Mouse (Mus musculus): ENCODE data around the gene Agmat. TPM values are rescaled to one million over a fixed set of nuclear protein-coding genes. Genes with fewer than 3 reads are reported as not detected.

The Agmat gene
- polyA plus RNA-seq, 1 experiment from 2014 or later = 1.4 TPM

GRCm38 (mm10) chr4:141735206-141735560 is 11.3 kb upstream of the Agmat start:
- Histone ChIP-seq H3K36me3 (ENCODE audit: control insufficient read depth, insufficient read depth, low read length) (no peaks in the 10 kb centered on the region), H3K27me3 (ENCODE audit: control insufficient read depth, insufficient read depth, low read length) (no peaks in the 10 kb centered on the region), H3K4me1 (ENCODE audit: control insufficient read depth in 2 of 2, insufficient read depth in 2 of 2, low read length in 2 of 2) (peaks cover 2 to 3% of the 10 kb centered on the region in 2 experiments; a peak in 2 of 4 replicates), H3K4me2 (ENCODE audit: low read length) (peak overlapping the region; percentile 73), H3K9ac (ENCODE audit: low read length) (no peak overlapping the region), H3K27ac (replicated peaks in 1 of 2; ENCODE audit: control insufficient read depth in 1 of 2, insufficient read depth in 1 of 2, low read depth in 2 of 2, low read length in 2 of 2) (no peak overlapping the region), H3K9me3 (ENCODE audit: control insufficient read depth, low read length) (no peaks in the 10 kb centered on the region), H3K4me3 (ENCODE audit: control insufficient read depth in 1 of 2, insufficient read depth in 1 of 2, low read depth in 1 of 2, low read length in 2 of 2) (peak overlapping the region; percentile 1 to 35; a peak in 3 of 4 replicates)
- 24% methylated on average over 9 of the region's 9 CpGs for WGBS
- ATAC-seq (ENCODE audit: insufficient number of reproducible peaks, insufficient read depth, low FRiP score, low read depth) = no peak

GRCm38 (mm10) chr4:141736856-141737255 is 9.6 kb upstream of the Agmat start:
- Histone ChIP-seq H3K36me3 (ENCODE audit: control insufficient read depth, insufficient read depth, low read length) (no peaks in the 10 kb centered on the region), H3K4me3 (ENCODE audit: control insufficient read depth in 1 of 2, insufficient read depth in 1 of 2, low read depth in 1 of 2, low read length in 2 of 2) (no peak overlapping the region), H3K27ac (replicated peaks in 1 of 2; ENCODE audit: control insufficient read depth in 1 of 2, insufficient read depth in 1 of 2, low read depth in 2 of 2, low read length in 2 of 2) (no peak overlapping the region), H3K27me3 (ENCODE audit: control insufficient read depth, insufficient read depth, low read length) (no peaks in the 10 kb centered on the region), H3K4me1 (ENCODE audit: control insufficient read depth in 2 of 2, insufficient read depth in 2 of 2, low read length in 2 of 2) (peaks cover 4 to 7% of the 10 kb centered on the region in 2 experiments; a peak in 3 of 4 replicates), H3K4me2 (ENCODE audit: low read length) (no peak overlapping the region), H3K9me3 (ENCODE audit: control insufficient read depth, low read length) (no peaks in the 10 kb centered on the region), H3K9ac (ENCODE audit: low read length) (no peak overlapping the region)
- WGBS = 73% methylated on average over 4 of the region's 4 CpGs
- no peak for ATAC-seq (ENCODE audit: insufficient number of reproducible peaks, insufficient read depth, low FRiP score, low read depth)

GRCm38 (mm10) chr4:141738015-141738414 is 8.5 kb upstream of the Agmat start:
- Histone ChIP-seq H3K9me3 (ENCODE audit: control insufficient read depth, low read length) (no peaks in the 10 kb centered on the region), H3K4me2 (ENCODE audit: low read length) (no peak overlapping the region), H3K4me1 (ENCODE audit: control insufficient read depth in 2 of 2, insufficient read depth in 2 of 2, low read length in 2 of 2) (peaks cover 10 to 13% of the 10 kb centered on the region in 2 experiments), H3K9ac (ENCODE audit: low read length) (no peak overlapping the region), H3K27ac (replicated peaks in 1 of 2; ENCODE audit: control insufficient read depth in 1 of 2, insufficient read depth in 1 of 2, low read depth in 2 of 2, low read length in 2 of 2) (no peak overlapping the region), H3K4me3 (ENCODE audit: control insufficient read depth in 1 of 2, insufficient read depth in 1 of 2, low read depth in 1 of 2, low read length in 2 of 2) (no peak overlapping the region), H3K36me3 (ENCODE audit: control insufficient read depth, insufficient read depth, low read length) (no peaks in the 10 kb centered on the region), H3K27me3 (ENCODE audit: control insufficient read depth, insufficient read depth, low read length) (no peaks in the 10 kb centered on the region)
- WGBS = 64% methylated on average over 8 of the region's 8 CpGs
- no peak for ATAC-seq (ENCODE audit: insufficient number of reproducible peaks, insufficient read depth, low FRiP score, low read depth)

- 0 out of 2 replicates have a peak overlapping the region, but pooled peaks have one; percentile 47 for H3K9ac ChIP-seq (ENCODE audit: low read length)
These were observed 4.6 kb upstream of the Agmat start for GRCm38 (mm10) chr4:141741856-141742255.

GRCm38 (mm10) chr4:141742381-141742780 is 4.1 kb upstream of the Agmat start:
- H3K36me3 ChIP-seq (ENCODE audit: control insufficient read depth, insufficient read depth, low read length) = no peaks in the 10 kb centered on the region
- no peaks in the 10 kb centered on the region for H3K9me3 ChIP-seq (ENCODE audit: control insufficient read depth, low read length)
- no peak overlapping the region for H3K4me2 ChIP-seq (ENCODE audit: low read length)
- H3K9ac ChIP-seq (ENCODE audit: low read length) = 0 out of 2 replicates have a peak overlapping the region, but pooled peaks have one; percentile 47
- no peak for ATAC-seq (ENCODE audit: insufficient number of reproducible peaks, insufficient read depth, low FRiP score, low read depth)
- no peaks in the 10 kb centered on the region for H3K27me3 ChIP-seq (ENCODE audit: control insufficient read depth, insufficient read depth, low read length)
- H3K4me1 ChIP-seq (ENCODE audit: control insufficient read depth in 2 of 2, insufficient read depth in 2 of 2, low read length in 2 of 2) = peaks cover 7 to 11% of the 10 kb centered on the region in 2 experiments
- no peak overlapping the region for H3K4me3 ChIP-seq (ENCODE audit: control insufficient read depth in 1 of 2, insufficient read depth in 1 of 2, low read depth in 1 of 2, low read length in 2 of 2)
- peak overlapping the region; percentile 60 to 70 for H3K27ac ChIP-seq (replicated peaks in 1 of 2; ENCODE audit: control insufficient read depth in 1 of 2, insufficient read depth in 1 of 2, low read depth in 2 of 2, low read length in 2 of 2)
- WGBS = 65% methylated on average over 4 of the region's 4 CpGs

More at GRCm38 (mm10) chr4:141741856-141742255, 4.6 kb upstream of the Agmat start:
- 14% methylated on average over 9 of the region's 9 CpGs for WGBS
- peak; percentile 35; the same call in 1 of the 2 replicates for ATAC-seq (ENCODE audit: insufficient number of reproducible peaks, insufficient read depth, low FRiP score, low read depth)
- Histone ChIP-seq H3K36me3 (ENCODE audit: control insufficient read depth, insufficient read depth, low read length) (no peaks in the 10 kb centered on the region), H3K9me3 (ENCODE audit: control insufficient read depth, low read length) (no peaks in the 10 kb centered on the region), H3K27me3 (ENCODE audit: control insufficient read depth, insufficient read depth, low read length) (no peaks in the 10 kb centered on the region), H3K4me2 (ENCODE audit: low read length) (no peak overlapping the region), H3K4me3 (ENCODE audit: control insufficient read depth in 1 of 2, insufficient read depth in 1 of 2, low read depth in 1 of 2, low read length in 2 of 2) (no peak overlapping the region), H3K4me1 (ENCODE audit: control insufficient read depth in 2 of 2, insufficient read depth in 2 of 2, low read length in 2 of 2) (peaks cover 7 to 11% of the 10 kb centered on the region in 2 experiments), H3K27ac (replicated peaks in 1 of 2; ENCODE audit: control insufficient read depth in 1 of 2, insufficient read depth in 1 of 2, low read depth in 2 of 2, low read length in 2 of 2) (peak overlapping the region; percentile 60 to 70)

- peak; percentile 51; the same call in 1 of the 2 replicates for ATAC-seq (ENCODE audit: insufficient number of reproducible peaks, insufficient read depth, low FRiP score, low read depth)
- no peaks in the 10 kb centered on the region for H3K36me3 ChIP-seq (ENCODE audit: control insufficient read depth, insufficient read depth, low read length)
- H3K27ac ChIP-seq (replicated peaks in 1 of 2; ENCODE audit: control insufficient read depth in 1 of 2, insufficient read depth in 1 of 2, low read depth in 2 of 2, low read length in 2 of 2) = peak overlapping the region; percentile 51 to 86
- H3K9me3 ChIP-seq (ENCODE audit: control insufficient read depth, low read length) = no peaks in the 10 kb centered on the region
- 11% methylated on average over 11 of the region's 11 CpGs for WGBS
- H3K27me3 ChIP-seq (ENCODE audit: control insufficient read depth, insufficient read depth, low read length) = no peaks in the 10 kb centered on the region
- no peak overlapping the region for H3K4me3 ChIP-seq (ENCODE audit: control insufficient read depth in 1 of 2, insufficient read depth in 1 of 2, low read depth in 1 of 2, low read length in 2 of 2)
- 0 out of 2 replicates have a peak overlapping the region, but pooled peaks have one; percentile 16 for H3K4me2 ChIP-seq (ENCODE audit: low read length)
- H3K4me1 ChIP-seq (ENCODE audit: control insufficient read depth in 2 of 2, insufficient read depth in 2 of 2, low read length in 2 of 2) = peaks cover 11 to 21% of the 10 kb centered on the region in 2 experiments
- H3K9ac ChIP-seq (ENCODE audit: low read length) = peak overlapping the region; percentile 45
These were observed 3.1 kb downstream of the Agmat start for GRCm38 (mm10) chr4:141749557-141749956.

GRCm38 (mm10) chr4:141750826-141751225 is 4.4 kb downstream of the Agmat start:
- Histone ChIP-seq H3K27ac (replicated peaks in 1 of 2; ENCODE audit: control insufficient read depth in 1 of 2, insufficient read depth in 1 of 2, low read depth in 2 of 2, low read length in 2 of 2) (no peak overlapping the region), H3K36me3 (ENCODE audit: control insufficient read depth, insufficient read depth, low read length) (no peaks in the 10 kb centered on the region), H3K27me3 (ENCODE audit: control insufficient read depth, insufficient read depth, low read length) (no peaks in the 10 kb centered on the region), H3K4me3 (ENCODE audit: control insufficient read depth in 1 of 2, insufficient read depth in 1 of 2, low read depth in 1 of 2, low read length in 2 of 2) (no peak overlapping the region), H3K9me3 (ENCODE audit: control insufficient read depth, low read length) (no peaks in the 10 kb centered on the region), H3K9ac (ENCODE audit: low read length) (no peak overlapping the region), H3K4me1 (ENCODE audit: control insufficient read depth in 2 of 2, insufficient read depth in 2 of 2, low read length in 2 of 2) (peaks cover 11 to 21% of the 10 kb centered on the region in 2 experiments), H3K4me2 (ENCODE audit: low read length) (no peak overlapping the region)
- WGBS = 71% methylated on average over 3 of the region's 3 CpGs
- ATAC-seq (ENCODE audit: insufficient number of reproducible peaks, insufficient read depth, low FRiP score, low read depth) = no peak
